Mouse (Mus musculus): ENCODE results near the gene Nanog. TPM values are rescaled to one million over a fixed set of nuclear protein-coding genes. Genes with fewer than 3 reads are reported as not detected.
"Not testable (repeated sequence)": the region's sequence is repeated elsewhere in the genome, so short reads cannot be mapped to it uniquely, and the experiment has no call there.

The Nanog gene
- polyA plus RNA-seq, 1 experiment from 2014 or later = 0.10 TPM

- H3K36me3 ChIP-seq = no peaks in the 10 kb centered on the region
- peaks cover 32% of the 10 kb centered on the region for H3K27me3 ChIP-seq
- H3K4me2 ChIP-seq = peak overlapping the region; percentile 52
- H3K4me3 ChIP-seq (replicated peaks) = no peak overlapping the region
- 27% methylated on average over 6 of the region's 6 CpGs for WGBS
- H3K4me1 ChIP-seq (replicated peaks) = 0 out of 2 replicates have a peak, but pooled peaks cover 5% of the 10 kb centered on the region
- no peak for ATAC-seq (ENCODE audit: insufficient number of reproducible peaks, insufficient read depth, low FRiP score, low TSS enrichment, low read depth)
- H3K27ac ChIP-seq = no peak overlapping the region; the same call in 1 of the 2 replicates
- H3K9me3 ChIP-seq = no peaks in the 10 kb centered on the region
- no peak overlapping the region for H3K9ac ChIP-seq (replicated peaks)
Observed at GRCm38 (mm10) chr6:122703251-122703650, 4.0 kb upstream of the Nanog start.

GRCm38 (mm10) chr6:122703706-122704105, 3.6 kb upstream of the Nanog start:
- Histone ChIP-seq H3K36me3 (no peaks in the 10 kb centered on the region), H3K4me1 (replicated peaks) (0 out of 2 replicates have a peak, but pooled peaks cover 5% of the 10 kb centered on the region), H3K9me3 (no peaks in the 10 kb centered on the region), H3K4me2 (no peak overlapping the region), H3K27me3 (peaks cover 35% of the 10 kb centered on the region), H3K27ac (no peak overlapping the region), H3K4me3 (replicated peaks) (no peak overlapping the region), H3K9ac (replicated peaks) (no peak overlapping the region)
- WGBS = 11% methylated on average over 1 of the region's 1 CpGs
- ATAC-seq (ENCODE audit: insufficient number of reproducible peaks, insufficient read depth, low FRiP score, low TSS enrichment, low read depth) = no peak

- ATAC-seq (ENCODE audit: insufficient number of reproducible peaks, insufficient read depth, low FRiP score, low TSS enrichment, low read depth) = no peak
- Histone ChIP-seq H3K36me3 (no peaks in the 10 kb centered on the region), H3K27ac (no peak overlapping the region), H3K4me2 (no peak overlapping the region), H3K9me3 (no peaks in the 10 kb centered on the region), H3K4me1 (replicated peaks) (0 out of 2 replicates have a peak, but pooled peaks cover 5% of the 10 kb centered on the region), H3K4me3 (replicated peaks) (no peak overlapping the region), H3K9ac (replicated peaks) (no peak overlapping the region), H3K27me3 (peaks cover 35% of the 10 kb centered on the region)
- 72% methylated on average over 12 of the region's 12 CpGs for WGBS
Observed at GRCm38 (mm10) chr6:122706337-122706840, 900 bp upstream of the Nanog start.

GRCm38 (mm10) chr6:122708826-122709225, 1.5 kb downstream of the Nanog start:
- WGBS = 68% methylated on average over 4 of the region's 4 CpGs
- peaks cover 30% of the 10 kb centered on the region for H3K27me3 ChIP-seq
- ATAC-seq (ENCODE audit: insufficient number of reproducible peaks, insufficient read depth, low FRiP score, low TSS enrichment, low read depth) = no peak
- no peak overlapping the region for H3K4me2 ChIP-seq
- no peaks in the 10 kb centered on the region for H3K9me3 ChIP-seq
- no peak overlapping the region for H3K4me3 ChIP-seq (replicated peaks)
- H3K27ac ChIP-seq = no peak overlapping the region
- no peaks in the 10 kb centered on the region for H3K36me3 ChIP-seq
- H3K4me1 ChIP-seq (replicated peaks) = no peaks in the 10 kb centered on the region
- H3K9ac ChIP-seq (replicated peaks) = no peak overlapping the region

GRCm38 (mm10) chr6:122711455-122711854, 4.2 kb downstream of the Nanog start:
- Histone ChIP-seq H3K36me3 (no peaks in the 10 kb centered on the region), H3K4me3 (replicated peaks) (no peak overlapping the region), H3K4me1 (replicated peaks) (no peaks in the 10 kb centered on the region), H3K9ac (replicated peaks) (no peak overlapping the region), H3K9me3 (no peaks in the 10 kb centered on the region), H3K27me3 (peaks cover 21% of the 10 kb centered on the region), H3K27ac (no peak overlapping the region), H3K4me2 (no peak overlapping the region)
- ATAC-seq (ENCODE audit: insufficient number of reproducible peaks, insufficient read depth, low FRiP score, low TSS enrichment, low read depth) = no peak
- WGBS = 84% methylated on average over 2 of the region's 2 CpGs

- WGBS = 90% methylated on average over 7 of the region's 7 CpGs
- ATAC-seq (ENCODE audit: insufficient number of reproducible peaks, insufficient read depth, low FRiP score, low TSS enrichment, low read depth); H3K4me2 ChIP-seq; H3K36me3 ChIP-seq; H3K27me3 ChIP-seq; H3K27ac ChIP-seq; H3K9me3 ChIP-seq; H3K9ac ChIP-seq (replicated peaks); H3K4me1 ChIP-seq (replicated peaks); H3K4me3 ChIP-seq (replicated peaks): not testable (repeated sequence)
Observed at GRCm38 (mm10) chr6:122713116-122713515, 5.8 kb downstream of the Nanog start.

- Histone ChIP-seq H3K4me2 (no peak overlapping the region), H3K27ac (no peak overlapping the region), H3K9me3 (no peaks in the 10 kb centered on the region), H3K4me1 (replicated peaks) (no peaks in the 10 kb centered on the region), H3K27me3 (no peaks in the 10 kb centered on the region), H3K36me3 (no peaks in the 10 kb centered on the region), H3K4me3 (replicated peaks) (no peak overlapping the region), H3K9ac (replicated peaks) (no peak overlapping the region)
- 65% methylated on average over 7 of the region's 7 CpGs for WGBS
- no peak for ATAC-seq (ENCODE audit: insufficient number of reproducible peaks, insufficient read depth, low FRiP score, low TSS enrichment, low read depth)
Observed at GRCm38 (mm10) chr6:122714707-122715365, 7.5 kb downstream of the Nanog start.

GRCm38 (mm10) chr6:122715886-122716285, 8.6 kb downstream of the Nanog start:
- 10% methylated on average over 4 of the region's 4 CpGs for WGBS
- H3K27me3 ChIP-seq = no peaks in the 10 kb centered on the region
- H3K27ac ChIP-seq = no peak overlapping the region
- peak overlapping the region; percentile 6; the same call in 1 of the 2 replicates for H3K4me2 ChIP-seq
- H3K4me3 ChIP-seq (replicated peaks) = no peak overlapping the region
- no peaks in the 10 kb centered on the region for H3K9me3 ChIP-seq
- no peak for ATAC-seq (ENCODE audit: insufficient number of reproducible peaks, insufficient read depth, low FRiP score, low TSS enrichment, low read depth)
- H3K36me3 ChIP-seq = no peaks in the 10 kb centered on the region
- H3K9ac ChIP-seq (replicated peaks) = no peak overlapping the region
- H3K4me1 ChIP-seq (replicated peaks) = no peaks in the 10 kb centered on the region

GRCm38 (mm10) chr6:122718224-122718623, 10.9 kb downstream of the Nanog start:
- H3K9ac ChIP-seq (replicated peaks); H3K36me3 ChIP-seq; H3K9me3 ChIP-seq; H3K27ac ChIP-seq; H3K4me1 ChIP-seq (replicated peaks); H3K4me2 ChIP-seq; H3K4me3 ChIP-seq (replicated peaks); ATAC-seq (ENCODE audit: insufficient number of reproducible peaks, insufficient read depth, low FRiP score, low TSS enrichment, low read depth); H3K27me3 ChIP-seq: not testable (repeated sequence)
- WGBS = 75% methylated on average over 1 of the region's 1 CpGs

GRCm38 (mm10) chr6:122719942-122720341, 12.7 kb downstream of the Nanog start:
- Histone ChIP-seq H3K27me3 (no peaks in the 10 kb centered on the region), H3K27ac (no peak overlapping the region)

GRCm38 (mm10) chr6:122739952-122740351, 32.7 kb downstream of the Nanog start:
- ATAC-seq (ENCODE audit: insufficient number of reproducible peaks, insufficient read depth, low FRiP score, low TSS enrichment, low read depth) = peak; percentile 22; the same call in 1 of the 2 replicates
- Histone ChIP-seq H3K4me2 (peak overlapping the region; percentile 17), H3K27me3 (peaks cover 32% of the 10 kb centered on the region), H3K9me3 (no peaks in the 10 kb centered on the region), H3K27ac (no peak overlapping the region), H3K36me3 (peaks cover 21% of the 10 kb centered on the region; the same call in 1 of the 2 replicates), H3K4me1 (replicated peaks) (peaks cover 6% of the 10 kb centered on the region; the same call in 1 of the 2 replicates), H3K9ac (replicated peaks) (no peak overlapping the region), H3K4me3 (replicated peaks) (peak overlapping the region; percentile 52; the same call in 1 of the 2 replicates)
- 17% methylated on average over 8 of the region's 8 CpGs for WGBS

More at GRCm38 (mm10) chr6:122719942-122720341, 12.7 kb downstream of the Nanog start:
- no peaks in the 10 kb centered on the region for H3K9me3 ChIP-seq
- no peaks in the 10 kb centered on the region for H3K4me1 ChIP-seq (replicated peaks)
- H3K4me2 ChIP-seq = no peak overlapping the region
- no peak overlapping the region for H3K9ac ChIP-seq (replicated peaks)
- 34% methylated on average over 2 of the region's 2 CpGs for WGBS
- no peak overlapping the region for H3K4me3 ChIP-seq (replicated peaks)
- ATAC-seq (ENCODE audit: insufficient number of reproducible peaks, insufficient read depth, low FRiP score, low TSS enrichment, low read depth) = no peak
- no peaks in the 10 kb centered on the region for H3K36me3 ChIP-seq

Measured in limb, embryonic 12.5 days (tissue).